Mouse (Mus musculus): ENCODE data around the gene Nfkb1. TPM values are rescaled to one million over a fixed set of nuclear protein-coding genes. Genes with fewer than 3 reads are reported as not detected.

Nfkb1 gene
- total and polyA plus RNA-seq, 3 experiments = 44.8 to 93.6 (median 59.9) TPM

- Histone ChIP-seq H3K9ac (ENCODE audit: control insufficient read depth, low read depth, low read length, poor library complexity, severe bottlenecking) (no peak overlapping the region), H3K79me2 (ENCODE audit: control insufficient read depth, insufficient read depth, low read length, poor library complexity) (no peaks in the 10 kb centered on the region), H3K36me3 (ENCODE audit: control insufficient read depth in 1 of 2, insufficient read depth in 2 of 2, low read length in 2 of 2) (peaks cover 0 to 6% of the 10 kb centered on the region in 2 experiments; a peak in 1 of 4 replicates), H3K9me3 (replicated peaks; ENCODE audit: insufficient read depth, low read length) (no peaks in the 10 kb centered on the region), H3K4me1 (ENCODE audit: control insufficient read depth in 1 of 2, insufficient read depth in 2 of 2, low read length in 2 of 2) (peaks cover 0 to 6% of the 10 kb centered on the region in 2 experiments; a peak in 1 of 4 replicates), H3K27me3 (ENCODE audit: control insufficient read depth in 1 of 2, insufficient read depth in 2 of 2, low read length in 2 of 2) (no peaks in the 10 kb centered on the region), H3K4me3 (ENCODE audit: control insufficient read depth in 1 of 2, insufficient read depth in 1 of 2, low read depth in 2 of 2, low read length in 2 of 2) (no peak overlapping the region), H3K27ac (ENCODE audit: control insufficient read depth, low read depth, low read length) (no peak overlapping the region)
- TF ChIP-seq RCOR1 (IDR thresholded peaks at IDR 0.05; ENCODE audit: low read depth, low read length) (no peak), JUND (IDR thresholded peaks at IDR 0.05; ENCODE audit: low read depth, low read length) (no peak), RAD21 (IDR thresholded peaks at IDR 0.05; ENCODE audit: low read depth, low read length) (no peak), SMC3 (IDR thresholded peaks at IDR 0.05; ENCODE audit: low read depth, low read length) (no peak), USF1 (IDR thresholded peaks at IDR 0.05; ENCODE audit: low read depth, low read length) (no peak), POLR2AphosphoS5 (IDR thresholded peaks at IDR 0.05; ENCODE audit: borderline replicate concordance, low read depth, low read length) (no peak), ZMIZ1 (IDR thresholded peaks at IDR 0.05; ENCODE audit: low read depth, low read length) (no peak), GATA1 (IDR thresholded peaks at IDR 0.05; ENCODE audit: low read depth, low read length) (no peak), USF2 (IDR thresholded peaks at IDR 0.05; ENCODE audit: borderline replicate concordance in 1 of 2, insufficient read depth in 1 of 2, low read depth in 1 of 2, low read length in 2 of 2) (no peak), KAT2A (conservative IDR thresholded peaks at IDR 0.05; ENCODE audit: low read depth, low read length) (no peak), ZNF384 (IDR thresholded peaks at IDR 0.05; ENCODE audit: low read depth, low read length) (no peak), GABPA (IDR thresholded peaks at IDR 0.05; ENCODE audit: low read depth, low read length) (no peak)
- peak; percentile 13 for DNase-seq (ENCODE audit: low read depth, low spot score)
Measured at GRCm38 (mm10) chr3:135604626-135605417, 86.5 kb downstream of the Nfkb1 start.

GRCm38 (mm10) chr3:135602731-135603130 lies 88.6 kb downstream of the Nfkb1 start:
- Histone ChIP-seq H3K4me3 (ENCODE audit: control insufficient read depth in 1 of 2, insufficient read depth in 1 of 2, low read depth in 2 of 2, low read length in 2 of 2) (no peak overlapping the region), H3K27ac (ENCODE audit: control insufficient read depth, low read depth, low read length) (no peak overlapping the region), H3K9me3 (replicated peaks; ENCODE audit: insufficient read depth, low read length) (no peaks in the 10 kb centered on the region), H3K9ac (ENCODE audit: control insufficient read depth, low read depth, low read length, poor library complexity, severe bottlenecking) (no peak overlapping the region), H3K79me2 (ENCODE audit: control insufficient read depth, insufficient read depth, low read length, poor library complexity) (no peaks in the 10 kb centered on the region), H3K36me3 (ENCODE audit: control insufficient read depth in 1 of 2, insufficient read depth in 2 of 2, low read length in 2 of 2) (peaks cover 0 to 6% of the 10 kb centered on the region in 2 experiments; a peak in 1 of 4 replicates), H3K4me1 (ENCODE audit: control insufficient read depth in 1 of 2, insufficient read depth in 2 of 2, low read length in 2 of 2) (peaks cover 0 to 6% of the 10 kb centered on the region in 2 experiments; a peak in 1 of 4 replicates), H3K27me3 (ENCODE audit: control insufficient read depth in 1 of 2, insufficient read depth in 2 of 2, low read length in 2 of 2) (no peaks in the 10 kb centered on the region)
- TF ChIP-seq ZMIZ1 (IDR thresholded peaks at IDR 0.05; ENCODE audit: low read depth, low read length) (no peak), POLR2A (IDR thresholded peaks at IDR 0.05; ENCODE audit: control insufficient read depth in 1 of 2, insufficient read depth in 1 of 2, low read depth in 1 of 2, low read length in 2 of 2, poor library complexity in 1 of 2) (no peak), TBP (IDR thresholded peaks at IDR 0.05; ENCODE audit: low read depth, low read length) (no peak), BHLHE40 (IDR thresholded peaks at IDR 0.05; ENCODE audit: borderline replicate concordance, low read depth, low read length) (no peak), MAX (IDR thresholded peaks at IDR 0.05; ENCODE audit: low read length) (no peak)
- no peak for DNase-seq (ENCODE audit: low read depth, low spot score)

All from MEL (cell line).